Mouse (Mus musculus): ENCODE results near the gene Zbtb8os. TPM values are rescaled to one million over a fixed set of nuclear protein-coding genes. Genes with fewer than 3 reads are reported as not detected.

Gene Zbtb8os
- total RNA-seq (2015) (81.4 and 89.6 TPM in 2 replicates), total RNA-seq (2017) (94.6 and 102 TPM in 2 replicates)

GRCm38 (mm10) chr4:129335216-129336074 lies at the start of gene Zbtb8os, which contains the start of gene Rbbp4:
Zbtb8os (plus strand) TSS chr4:129335695.
Rbbp4 (minus strand) TSS chr4:129335370.
- peak; percentile 82 for ATAC-seq (replicated peaks; ENCODE audit: poor library complexity)

- 0 out of 2 replicates have a peak, but pooled peaks have one; percentile 11 for ATAC-seq (replicated peaks; ENCODE audit: poor library complexity)
Observed at GRCm38 (mm10) chr4:129286001-129286682, 49.4 kb upstream of the Zbtb8os start.

- ATAC-seq (replicated peaks; ENCODE audit: poor library complexity), result 0 out of 2 replicates have a peak, but pooled peaks have one; percentile 17
Observed at GRCm38 (mm10) chr4:129286683-129287471, 48.6 kb upstream of the Zbtb8os start.

- ATAC-seq (replicated peaks; ENCODE audit: poor library complexity), result peak; percentile 35; the same call in 1 of the 2 replicates
Observed at GRCm38 (mm10) chr4:129287472-129287981, 48.0 kb upstream of the Zbtb8os start, which contains the start of gene Sync. Sync (plus strand) TSS chr4:129287617.

- ATAC-seq (replicated peaks; ENCODE audit: poor library complexity), result no peak
Observed at GRCm38 (mm10) chr4:129288067-129288466, 47.4 kb upstream of the Zbtb8os start.

GRCm38 (mm10) chr4:129289671-129290070 lies 45.8 kb upstream of the Zbtb8os start:
- no peak for ATAC-seq (replicated peaks; ENCODE audit: poor library complexity)

- peak; percentile 41; the same call in 1 of the 2 replicates for ATAC-seq (replicated peaks; ENCODE audit: poor library complexity)
Observed at GRCm38 (mm10) chr4:129292831-129293230, 42.7 kb upstream of the Zbtb8os start.

- no peak for ATAC-seq (replicated peaks; ENCODE audit: poor library complexity)
Observed at GRCm38 (mm10) chr4:129293702-129294101, 41.8 kb upstream of the Zbtb8os start.

- peak; percentile 71 for ATAC-seq (replicated peaks; ENCODE audit: poor library complexity)
Observed at GRCm38 (mm10) chr4:129295188-129295587, 40.3 kb upstream of the Zbtb8os start.

GRCm38 (mm10) chr4:129296066-129296465 lies 39.4 kb upstream of the Zbtb8os start:
- no peak for ATAC-seq (replicated peaks; ENCODE audit: poor library complexity)

- ATAC-seq (replicated peaks; ENCODE audit: poor library complexity), result no peak
Observed at GRCm38 (mm10) chr4:129297724-129298123, 37.8 kb upstream of the Zbtb8os start.

- ATAC-seq (replicated peaks; ENCODE audit: poor library complexity), result no peak
Observed at GRCm38 (mm10) chr4:129299121-129299520, 36.4 kb upstream of the Zbtb8os start.

- ATAC-seq (replicated peaks; ENCODE audit: poor library complexity), result no peak
Observed at GRCm38 (mm10) chr4:129303401-129303800, 32.1 kb upstream of the Zbtb8os start.

GRCm38 (mm10) chr4:129303816-129304215 lies 31.7 kb upstream of the Zbtb8os start:
- no peak for ATAC-seq (replicated peaks; ENCODE audit: poor library complexity)

- peak; percentile 92 for ATAC-seq (replicated peaks; ENCODE audit: poor library complexity)
Observed at GRCm38 (mm10) chr4:129304306-129304705, 31.2 kb upstream of the Zbtb8os start.

GRCm38 (mm10) chr4:129307936-129308335 lies 27.6 kb upstream of the Zbtb8os start:
- no peak for ATAC-seq (replicated peaks; ENCODE audit: poor library complexity)

GRCm38 (mm10) chr4:129313886-129314285 lies 21.6 kb upstream of the Zbtb8os start:
- no peak for ATAC-seq (replicated peaks; ENCODE audit: poor library complexity)

GRCm38 (mm10) chr4:129320876-129321275 lies 14.6 kb upstream of the Zbtb8os start:
- no peak for ATAC-seq (replicated peaks; ENCODE audit: poor library complexity)

- no peak for ATAC-seq (replicated peaks; ENCODE audit: poor library complexity)
Observed at GRCm38 (mm10) chr4:129322042-129322441, 13.5 kb upstream of the Zbtb8os start.

GRCm38 (mm10) chr4:129323491-129323890 lies 12.0 kb upstream of the Zbtb8os start:
- ATAC-seq (replicated peaks; ENCODE audit: poor library complexity), result no peak

GRCm38 (mm10) chr4:129324756-129325155 lies 10.7 kb upstream of the Zbtb8os start:
- no peak for ATAC-seq (replicated peaks; ENCODE audit: poor library complexity)
